Mouse (Mus musculus) liver, postnatal 0 days (tissue): ENCODE data around the gene Rab11fip5. TPM values are rescaled to one million over a fixed set of nuclear protein-coding genes. Genes with fewer than 3 reads are reported as not detected.
A peak's percentile ranks its signal among the peaks of the same experiment; 100 is the strongest.

Source experiments
- ATAC-seq: fragments of 200-750 bp; cut with Nextera tagmentation; 2 replicates; pipeline ENCODE4 v1.8.0; 2017; ENCODE audit warnings: mild to moderate bottlenecking, moderate library complexity
- DNase-seq: peaks from one replicate; pipeline ENCODE4 v3.0.0-alpha.2; 2016
- H3K27ac ChIP-seq: fragments of 300-500 bp; sonication (generic); 2 replicates; pipeline ENCODE4 v1.5.1; 2014; ENCODE audit warnings: antibody characterized with exemption, moderate library complexity, mild to moderate bottlenecking, low read depth
- H3K27me3 ChIP-seq: fragments of 300-500 bp; sonication (generic); 2 replicates; pipeline ENCODE4 v1.6.1; 2014; ENCODE audit warnings: low read length, control low read depth, mixed read lengths; ENCODE audit not compliant: insufficient read depth
- H3K36me3 ChIP-seq: fragments of 300-500 bp; sonication (generic); replicated peaks from 2 replicates; pipeline ENCODE4 v1.6.1; 2014; ENCODE audit warnings: mild to moderate bottlenecking, control low read depth, low read length, moderate library complexity, mixed read lengths; ENCODE audit not compliant: insufficient read depth
- H3K4me1 ChIP-seq: fragments of 300-500 bp; sonication (generic); 2 replicates; pipeline ENCODE4 v1.6.1; 2014; ENCODE audit warnings: antibody characterized with exemption, mild to moderate bottlenecking, control low read depth; ENCODE audit not compliant: insufficient read depth
- H3K4me2 ChIP-seq: fragments of 300-500 bp; sonication (generic); 2 replicates; pipeline ENCODE4 v1.6.1; 2014; ENCODE audit warnings: low read depth, mild to moderate bottlenecking, low read length, moderate library complexity, mixed read lengths
- H3K4me3 ChIP-seq: fragments of 300-500 bp; sonication (generic); 2 replicates; pipeline ENCODE4 v1.5.1; 2014; ENCODE audit warnings: low read depth, low read length
- H3K9ac ChIP-seq: fragments of 300-500 bp; sonication (generic); replicated peaks from 2 replicates; pipeline ENCODE4 v1.6.1; 2014; ENCODE audit warnings: mild to moderate bottlenecking, moderate library complexity
- H3K9me3 ChIP-seq: fragments of 300-500 bp; sonication (generic); 2 replicates; pipeline ENCODE4 v1.6.1; 2016; ENCODE audit warnings: mild to moderate bottlenecking, control low read depth, low read length, mixed read lengths
- CTCF ChIP-seq: sonication (generic); IDR thresholded peaks from 2 replicates; pipeline ENCODE4 v1.5.1; 2016; ENCODE audit warnings: antibody characterized with exemption, low read depth
- EP300 ChIP-seq: IDR thresholded peaks from 2 replicates; pipeline ENCODE4 v1.6.1; 2016; ENCODE audit warnings: antibody characterized with exemption, low read depth, mild to moderate bottlenecking
- WGBS: fragments of 180-500 bp; shearing (Covaris S2); extraction: QIAGEN DNeasy Blood & Tissue Kit; methylation state at CpG from one replicate; pipeline ENCODE4 v1.1.7; 2014; ENCODE audit not compliant: insufficient replicate concordance; 5-methylcytosine and 5-hydroxymethylcytosine counted together
- polyA plus RNA-seq: library from polyadenylated mRNA; unstranded; fragments of >200 nt; fragmentation: Nextera tagmentation; extraction: Ambion mirVana; gene quantifications from 2 replicates; pipeline ENCODE4 v1.2.1, GENCODE M21; 2015

Gene Rab11fip5
- polyA plus RNA-seq, 1 experiment from 2014 or later = 1.1 TPM

GRCm38 (mm10) chr6:85382791-85383190, 8.4 kb upstream of the Rab11fip5 start:
- no peaks in the 10 kb centered on the region for H3K9me3 ChIP-seq
- no peaks in the 10 kb centered on the region for H3K36me3 ChIP-seq
- TF ChIP-seq CTCF (no peak), EP300 (no peak)
- no peak overlapping the region for H3K9ac ChIP-seq
- no peak overlapping the region for H3K27ac ChIP-seq
- 0 out of 2 replicates have a peak, but pooled peaks cover 2% of the 10 kb centered on the region for H3K27me3 ChIP-seq
- 68% methylated on average over 2 of the region's 2 CpGs for WGBS
- no peak overlapping the region for H3K4me3 ChIP-seq
- DNase-seq (no peak), ATAC-seq (no peak)
- H3K4me2 ChIP-seq = no peak overlapping the region
- peaks cover 10% of the 10 kb centered on the region for H3K4me1 ChIP-seq

GRCm38 (mm10) chr6:85381648-85382020, 7.2 kb upstream of the Rab11fip5 start:
- TF ChIP-seq EP300 = no peak
- TF ChIP-seq CTCF = no peak
- Histone ChIP-seq H3K9me3 (no peaks in the 10 kb centered on the region), H3K27ac (no peak overlapping the region), H3K36me3 (no peaks in the 10 kb centered on the region), H3K4me1 (peaks cover 10% of the 10 kb centered on the region), H3K4me3 (no peak overlapping the region), H3K4me2 (no peak overlapping the region), H3K27me3 (no peaks in the 10 kb centered on the region), H3K9ac (no peak overlapping the region)
- DNase-seq (no peak), ATAC-seq (no peak)
- 67% methylated on average over 10 of the region's 10 CpGs for WGBS

GRCm38 (mm10) chr6:85380901-85381647, 6.6 kb upstream of the Rab11fip5 start:
- Histone ChIP-seq H3K4me1 (peaks cover 10% of the 10 kb centered on the region), H3K27me3 (no peaks in the 10 kb centered on the region), H3K27ac (no peak overlapping the region), H3K36me3 (no peaks in the 10 kb centered on the region), H3K9me3 (no peaks in the 10 kb centered on the region), H3K4me2 (peak overlapping the region; percentile 68), H3K9ac (0 out of 2 replicates have a peak overlapping the region, but pooled peaks have one; percentile 2), H3K4me3 (no peak overlapping the region)
- ATAC-seq (0 out of 2 replicates have a peak, but pooled peaks have one; percentile 19), DNase-seq (no peak)
- TF ChIP-seq CTCF (no peak), EP300 (no peak)
- WGBS = 23% methylated on average over 16 of the region's 17 CpGs

GRCm38 (mm10) chr6:85380201-85380900, 5.9 kb upstream of the Rab11fip5 start:
- Histone ChIP-seq H3K36me3 (no peaks in the 10 kb centered on the region), H3K4me1 (peaks cover 12% of the 10 kb centered on the region), H3K27ac (no peak overlapping the region), H3K4me3 (no peak overlapping the region), H3K27me3 (no peaks in the 10 kb centered on the region), H3K4me2 (peak overlapping the region; percentile 68), H3K9me3 (no peaks in the 10 kb centered on the region), H3K9ac (no peak overlapping the region)
- DNase-seq (peak; percentile 76), ATAC-seq (peak; percentile 68)
- TF ChIP-seq CTCF (peak; percentile 88), EP300 (no peak)
- WGBS = 26% methylated on average over 10 of the region's 10 CpGs

GRCm38 (mm10) chr6:85378629-85379028, 4.2 kb upstream of the Rab11fip5 start:
- no peak for DNase-seq

GRCm38 (mm10) chr6:85377876-85378275, 3.4 kb upstream of the Rab11fip5 start:
- Histone ChIP-seq H3K4me1 (peaks cover 28% of the 10 kb centered on the region), H3K27me3 (0 out of 2 replicates have a peak, but pooled peaks cover 3% of the 10 kb centered on the region), H3K4me2 (no peak overlapping the region), H3K9me3 (no peaks in the 10 kb centered on the region), H3K27ac (no peak overlapping the region), H3K9ac (no peak overlapping the region), H3K36me3 (no peaks in the 10 kb centered on the region), H3K4me3 (no peak overlapping the region)
- DNase-seq = no peak
- 50% methylated on average over 5 of the region's 5 CpGs for WGBS
- TF ChIP-seq EP300 = no peak
- TF ChIP-seq CTCF = no peak
- ATAC-seq = no peak

More at GRCm38 (mm10) chr6:85378629-85379028, 4.2 kb upstream of the Rab11fip5 start:
- Histone ChIP-seq H3K4me3 (no peak overlapping the region), H3K36me3 (no peaks in the 10 kb centered on the region), H3K27me3 (0 out of 2 replicates have a peak, but pooled peaks cover 3% of the 10 kb centered on the region), H3K9me3 (no peaks in the 10 kb centered on the region), H3K4me2 (no peak overlapping the region), H3K9ac (no peak overlapping the region), H3K27ac (no peak overlapping the region), H3K4me1 (peaks cover 27% of the 10 kb centered on the region)
- WGBS = 44% methylated on average over 8 of the region's 8 CpGs
- no peak for TF ChIP-seq CTCF
- no peak for TF ChIP-seq EP300
- ATAC-seq = no peak
